Mouse (Mus musculus): ENCODE data around the gene Calm1.

DNA sequence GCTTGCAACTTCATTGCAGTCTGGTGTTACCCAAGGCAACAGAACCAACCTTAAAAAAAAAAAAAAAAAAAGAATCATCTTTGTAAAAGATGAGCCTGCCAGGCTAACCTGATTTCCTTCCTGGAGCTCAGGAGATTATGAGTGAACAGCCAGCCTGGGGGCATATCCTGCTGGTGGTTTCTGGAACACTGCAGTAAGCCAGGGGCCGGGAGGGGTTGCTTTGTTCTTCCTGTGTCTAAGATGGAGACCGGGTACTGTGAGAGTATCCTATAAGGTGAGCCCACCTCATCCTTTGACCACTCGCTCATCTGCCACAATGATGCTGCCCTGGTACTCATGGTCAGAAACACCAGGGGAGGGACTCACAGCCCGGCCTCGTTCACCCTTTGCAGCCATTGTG, 35.0 kb downstream of the Calm1 start:
- TF ChIP-seq CTCF (IDR thresholded peaks at IDR 0.05), result no peak
- no peak for TF ChIP-seq POLR2A (IDR thresholded peaks at IDR 0.05; ENCODE audit: insufficient read depth, low read depth, low read length)
